Mouse (Mus musculus) myocyte (in vitro differentiated cells): ENCODE data around the gene Cttnbp2nl.

ENCODE experiments used
- POLR2A ChIP-seq: IDR thresholded peaks from one replicate; pipeline ENCODE4 v1.6.1; 2011; ENCODE audit warnings: low read depth, mild to moderate bottlenecking, control low read depth, moderate library complexity; ENCODE audit not compliant: insufficient read length
- POLR2AphosphoS2 ChIP-seq: IDR thresholded peaks from one replicate; pipeline ENCODE4 v1.6.1; 2011; ENCODE audit warnings: low read depth, control low read depth; ENCODE audit not compliant: insufficient read length
- REST ChIP-seq: IDR thresholded peaks from one replicate; pipeline ENCODE4 v1.6.1; 2011; ENCODE audit warnings: mild to moderate bottlenecking, control low read depth, moderate library complexity; ENCODE audit not compliant: insufficient read depth, insufficient read length
- TCF12 ChIP-seq: IDR thresholded peaks from one replicate; pipeline ENCODE4 v1.6.1; 2011; ENCODE audit warnings: mild to moderate bottlenecking, control low read depth; ENCODE audit not compliant: poor library complexity, insufficient read depth, severe bottlenecking
- TCF3 ChIP-seq: IDR thresholded peaks from one replicate; pipeline ENCODE4 v1.6.1; 2011; ENCODE audit warnings: low read depth, control low read depth; ENCODE audit not compliant: insufficient read length

DNA sequence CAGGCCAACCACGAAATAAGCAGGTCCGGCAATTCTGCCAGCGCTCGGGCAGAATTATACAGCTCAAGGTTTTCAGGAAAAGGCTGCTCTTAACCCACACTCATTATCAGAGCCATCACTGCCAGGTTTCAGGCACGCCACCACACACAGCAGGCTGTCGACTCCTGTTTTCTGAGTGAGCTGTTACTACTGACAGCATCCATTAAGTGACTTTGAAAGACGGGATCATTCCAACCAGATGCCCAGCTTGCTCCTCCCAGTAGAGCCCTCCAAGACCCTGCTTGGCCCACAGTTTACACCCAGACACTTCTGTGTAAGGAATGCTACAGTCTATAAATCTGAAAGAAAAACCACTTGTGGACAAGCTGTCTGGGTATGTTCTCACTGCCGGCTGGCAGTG lies 12.9 kb downstream of the Cttnbp2nl start:
- no peak for TF ChIP-seq POLR2A
- no peak for TF ChIP-seq TCF12
- TF ChIP-seq REST: no peak
- no peak for TF ChIP-seq POLR2AphosphoS2
- no peak for TF ChIP-seq TCF3
